Mouse (Mus musculus): ENCODE results near the gene Ece1. TPM values are rescaled to one million over a fixed set of nuclear protein-coding genes. Genes with fewer than 3 reads are reported as not detected.

Gene Ece1
- polyA plus RNA-seq, 1 experiment = 69.9 TPM

DNA sequence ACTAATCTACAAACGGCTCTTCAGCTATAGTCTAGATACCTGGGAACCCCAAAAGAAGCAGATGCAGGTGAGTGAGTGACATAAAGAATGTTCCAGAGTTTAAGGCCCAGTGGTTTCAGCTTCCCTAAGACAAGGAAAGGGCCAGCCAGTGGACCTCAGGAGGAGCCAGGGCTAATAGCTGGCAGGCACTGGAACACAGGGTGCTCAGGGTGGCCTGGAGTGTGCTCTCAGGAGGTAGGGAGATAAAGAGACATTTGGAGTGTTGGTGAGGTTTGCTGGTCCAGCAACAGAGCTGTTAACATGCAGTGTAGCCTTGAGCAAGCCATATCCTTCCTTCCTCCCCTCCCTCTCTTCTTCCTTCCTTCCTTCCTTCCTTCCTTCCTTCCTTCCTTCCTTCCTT is 66.8 kb downstream of the Ece1 start:
- Histone ChIP-seq H3K4me2 (ENCODE audit: low read depth) (no peak overlapping the region), H3K4me3 (no peak overlapping the region), H3K27me3 (ENCODE audit: control insufficient read depth, insufficient read depth, insufficient read length) (no peaks in the 10 kb centered on the region), H3ac (ENCODE audit: control insufficient read depth, insufficient read length) (no peak overlapping the region), H3K36me3 (ENCODE audit: control insufficient read depth, insufficient read depth) (peaks cover under 1% of the 10 kb centered on the region), H3K79me2 (ENCODE audit: control insufficient read depth, insufficient read depth) (no peaks in the 10 kb centered on the region)
- TF ChIP-seq USF1 (IDR thresholded peaks at IDR 0.05; ENCODE audit: low read depth) = no peak
- no peak for TF ChIP-seq MYOG (IDR thresholded peaks at IDR 0.05; ENCODE audit: control insufficient read depth in 1 of 3, insufficient read depth in 1 of 3, insufficient read length in 2 of 3, low read depth in 2 of 3)
- TF ChIP-seq POLR2A (IDR thresholded peaks at IDR 0.05; ENCODE audit: insufficient read length, low read depth) = no peak
- no peak for TF ChIP-seq REST (IDR thresholded peaks at IDR 0.05; ENCODE audit: insufficient read depth, insufficient read length)
- no peak for TF ChIP-seq MYOD1 (IDR thresholded peaks at IDR 0.05; ENCODE audit: control insufficient read depth in 1 of 3, insufficient read length in 2 of 3, low read depth in 2 of 3)
- no peak for TF ChIP-seq SRF (IDR thresholded peaks at IDR 0.05; ENCODE audit: control insufficient read depth, insufficient read length, low read depth)
- TF ChIP-seq CEBPB (IDR thresholded peaks at IDR 0.05; ENCODE audit: insufficient read depth, poor library complexity, severe bottlenecking) = no peak
- TF ChIP-seq POLR2AphosphoS2 (IDR thresholded peaks at IDR 0.05; ENCODE audit: insufficient read length, low read depth) = no peak
- TF ChIP-seq E2F4 (IDR thresholded peaks at IDR 0.05; ENCODE audit: insufficient read depth) = no peak
- TF ChIP-seq TCF3 (IDR thresholded peaks at IDR 0.05; ENCODE audit: insufficient read length, low read depth) = no peak
- TF ChIP-seq MAX (IDR thresholded peaks at IDR 0.05; ENCODE audit: low read depth) = no peak
- TF ChIP-seq TCF12 (IDR thresholded peaks at IDR 0.05; ENCODE audit: insufficient read depth, poor library complexity, severe bottlenecking) = no peak

DNA sequence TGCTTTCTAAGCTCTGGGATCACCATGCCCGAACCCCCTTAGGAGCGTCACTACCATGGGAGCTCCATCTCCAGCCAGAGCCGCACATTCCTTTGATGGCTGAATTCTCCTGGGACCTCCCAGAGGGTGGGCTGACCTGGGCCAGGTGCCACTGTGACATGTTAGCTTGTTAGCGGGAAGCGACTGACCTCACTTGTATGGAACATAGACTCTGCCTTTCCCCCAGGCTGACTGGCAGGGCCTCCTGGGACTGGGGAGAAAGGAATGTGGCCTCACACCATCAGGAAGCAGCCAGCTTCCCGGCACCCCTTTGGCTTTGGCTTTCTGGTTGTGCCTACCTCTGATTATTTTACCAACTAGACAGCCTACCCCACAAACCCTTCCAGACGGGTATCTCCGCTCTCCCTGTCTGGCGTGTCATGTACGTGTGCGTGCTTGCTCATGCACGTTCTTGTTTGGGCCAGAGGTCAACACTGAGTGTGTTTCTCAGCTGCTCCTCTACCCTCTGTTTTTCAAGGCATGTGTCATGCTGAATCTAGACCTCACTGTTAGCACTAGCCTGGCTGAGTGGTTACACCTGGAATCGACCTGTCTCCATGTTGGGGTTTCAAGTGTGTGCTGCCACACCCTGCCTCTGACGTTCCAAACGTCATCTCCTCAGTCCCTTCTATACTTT is 67.4 kb downstream of the Ece1 start:
- Histone ChIP-seq H3K27me3 (ENCODE audit: control insufficient read depth, insufficient read depth, insufficient read length) (no peaks in the 10 kb centered on the region), H3ac (ENCODE audit: control insufficient read depth, insufficient read length) (no peak overlapping the region), H3K36me3 (ENCODE audit: control insufficient read depth, insufficient read depth) (peaks cover 4% of the 10 kb centered on the region), H3K4me2 (ENCODE audit: low read depth) (no peak overlapping the region), H3K79me2 (ENCODE audit: control insufficient read depth, insufficient read depth) (no peaks in the 10 kb centered on the region), H3K4me3 (no peak overlapping the region)
- no peak for TF ChIP-seq MYOG (IDR thresholded peaks at IDR 0.05; ENCODE audit: control insufficient read depth in 1 of 3, insufficient read depth in 1 of 3, insufficient read length in 2 of 3, low read depth in 2 of 3)
- TF ChIP-seq REST (IDR thresholded peaks at IDR 0.05; ENCODE audit: insufficient read depth, insufficient read length) = no peak
- no peak for TF ChIP-seq POLR2A (IDR thresholded peaks at IDR 0.05; ENCODE audit: insufficient read length, low read depth)
- TF ChIP-seq POLR2AphosphoS2 (IDR thresholded peaks at IDR 0.05; ENCODE audit: insufficient read length, low read depth) = no peak
- TF ChIP-seq CEBPB (IDR thresholded peaks at IDR 0.05; ENCODE audit: insufficient read depth, poor library complexity, severe bottlenecking) = no peak
- TF ChIP-seq E2F4 (IDR thresholded peaks at IDR 0.05; ENCODE audit: insufficient read depth) = no peak
- TF ChIP-seq TCF3 (IDR thresholded peaks at IDR 0.05; ENCODE audit: insufficient read length, low read depth) = no peak
- TF ChIP-seq SRF (IDR thresholded peaks at IDR 0.05; ENCODE audit: control insufficient read depth, insufficient read length, low read depth) = no peak
- TF ChIP-seq MYOD1 (IDR thresholded peaks at IDR 0.05; ENCODE audit: control insufficient read depth in 1 of 3, insufficient read length in 2 of 3, low read depth in 2 of 3) = peak in 1 of 3 experiments; percentile 59

DNA sequence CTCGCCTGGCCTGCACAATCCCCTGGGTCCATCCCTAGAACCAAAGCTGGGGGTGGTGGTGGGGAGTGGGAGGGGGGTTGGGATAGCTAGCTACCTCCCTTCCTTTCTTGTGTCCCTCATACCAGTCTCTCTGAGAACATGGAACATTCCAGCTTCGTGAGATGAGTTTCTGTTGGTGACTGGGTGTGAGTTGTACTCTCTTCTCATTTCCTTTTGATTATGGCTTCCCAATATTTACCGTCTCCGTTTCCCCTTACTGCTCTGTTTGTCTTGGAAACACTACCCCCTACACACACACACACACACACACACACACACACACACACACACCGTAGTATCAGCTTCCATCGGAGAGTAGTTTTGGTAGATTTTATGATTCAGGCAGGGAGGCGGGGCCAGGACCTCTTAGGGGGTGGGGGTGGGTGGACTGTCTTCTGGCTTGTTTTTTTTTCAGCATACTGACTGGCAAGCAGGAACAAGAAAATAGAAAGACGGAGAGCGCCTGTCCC is 68.5 kb downstream of the Ece1 start:
- H3K4me2 ChIP-seq (ENCODE audit: low read depth) = peak overlapping the region; percentile 74
- H3K4me3 ChIP-seq = peak overlapping the region; percentile 5
- H3K36me3 ChIP-seq (ENCODE audit: control insufficient read depth, insufficient read depth) = peaks cover 4% of the 10 kb centered on the region
- TF ChIP-seq TCF3 (IDR thresholded peaks at IDR 0.05; ENCODE audit: insufficient read length, low read depth) (no peak), POLR2A (IDR thresholded peaks at IDR 0.05; ENCODE audit: insufficient read length, low read depth) (no peak), USF1 (IDR thresholded peaks at IDR 0.05; ENCODE audit: low read depth) (no peak)
- H3K79me2 ChIP-seq (ENCODE audit: control insufficient read depth, insufficient read depth) = no peaks in the 10 kb centered on the region
- no peaks in the 10 kb centered on the region for H3K27me3 ChIP-seq (ENCODE audit: control insufficient read depth, insufficient read depth, insufficient read length)
- no peak overlapping the region for H3ac ChIP-seq (ENCODE audit: control insufficient read depth, insufficient read length)

DNA sequence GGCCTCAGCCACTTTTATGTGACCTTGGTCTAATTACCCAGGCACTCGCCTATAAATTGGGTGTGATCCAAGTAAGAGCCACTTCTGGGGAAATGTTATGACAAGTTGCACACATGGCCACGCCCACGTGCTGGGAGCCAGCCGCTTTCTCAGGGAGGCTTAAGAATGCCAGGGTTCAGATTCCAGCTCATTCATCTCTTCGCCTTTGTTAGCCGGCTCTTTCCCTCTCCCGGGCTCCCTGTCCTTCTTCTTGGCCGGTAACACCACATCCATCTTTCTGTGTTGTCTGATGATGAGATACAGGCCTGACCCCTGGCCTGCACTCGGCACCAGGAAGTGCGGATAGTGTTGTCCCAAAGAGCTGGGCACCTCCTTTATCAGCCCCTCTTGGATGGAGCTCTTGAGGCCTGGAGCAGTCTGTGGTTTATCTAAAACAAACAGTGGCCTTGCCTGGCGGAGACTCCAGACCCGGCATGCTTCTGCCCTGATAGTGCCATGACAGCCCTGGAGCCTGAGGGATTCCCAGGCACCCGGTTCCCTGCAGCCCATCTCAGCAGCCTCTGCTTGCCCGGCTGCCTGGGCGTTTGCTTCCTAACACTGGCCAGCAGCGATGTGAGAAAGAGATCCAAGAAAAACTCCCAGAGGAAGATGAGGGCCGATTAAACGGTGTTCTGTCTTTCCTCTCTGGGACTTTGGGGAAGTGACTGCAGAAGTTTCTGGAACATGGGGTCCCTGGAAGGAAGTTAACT is 69.1 kb downstream of the Ece1 start:
- no peaks in the 10 kb centered on the region for H3K27me3 ChIP-seq (ENCODE audit: control insufficient read depth, insufficient read depth, insufficient read length)
- H3ac ChIP-seq (ENCODE audit: control insufficient read depth, insufficient read length) = no peak overlapping the region
- H3K79me2 ChIP-seq (ENCODE audit: control insufficient read depth, insufficient read depth) = no peaks in the 10 kb centered on the region
- peak; percentile 40 for TF ChIP-seq MAX (IDR thresholded peaks at IDR 0.05; ENCODE audit: low read depth)
- TF ChIP-seq MYOD1 (IDR thresholded peaks at IDR 0.05; ENCODE audit: control insufficient read depth in 1 of 3, insufficient read length in 2 of 3, low read depth in 2 of 3) = peak in 1 of 3 experiments; percentile 16
- peak; percentile 50 for TF ChIP-seq USF1 (IDR thresholded peaks at IDR 0.05; ENCODE audit: low read depth)
- no peak for TF ChIP-seq REST (IDR thresholded peaks at IDR 0.05; ENCODE audit: insufficient read depth, insufficient read length)
- no peak for TF ChIP-seq POLR2A (IDR thresholded peaks at IDR 0.05; ENCODE audit: insufficient read length, low read depth)
- no peak for TF ChIP-seq SRF (IDR thresholded peaks at IDR 0.05; ENCODE audit: control insufficient read depth, insufficient read length, low read depth)
- TF ChIP-seq TCF12 (IDR thresholded peaks at IDR 0.05; ENCODE audit: insufficient read depth, poor library complexity, severe bottlenecking) = no peak
- TF ChIP-seq CEBPB (IDR thresholded peaks at IDR 0.05; ENCODE audit: insufficient read depth, poor library complexity, severe bottlenecking) = 0 out of 2 replicates have a peak, but pooled peaks have one; percentile 5
- TF ChIP-seq POLR2AphosphoS2 (IDR thresholded peaks at IDR 0.05; ENCODE audit: insufficient read length, low read depth) = no peak
- TF ChIP-seq TCF3 (IDR thresholded peaks at IDR 0.05; ENCODE audit: insufficient read length, low read depth) = no peak
- TF ChIP-seq E2F4 (IDR thresholded peaks at IDR 0.05; ENCODE audit: insufficient read depth) = no peak
- no peak for TF ChIP-seq MYOG (IDR thresholded peaks at IDR 0.05; ENCODE audit: control insufficient read depth in 1 of 3, insufficient read depth in 1 of 3, insufficient read length in 2 of 3, low read depth in 2 of 3)
- H3K36me3 ChIP-seq (ENCODE audit: control insufficient read depth, insufficient read depth) = peaks cover 4% of the 10 kb centered on the region
- peak overlapping the region; percentile 5 for H3K4me3 ChIP-seq
- peak overlapping the region; percentile 74 for H3K4me2 ChIP-seq (ENCODE audit: low read depth)

Data from myocyte (in vitro differentiated cells).